In genomic region chr4:49958275-49958674, GRCm38 (mm10) we compare ENCODE assay signal across 11 mouse cellular contexts.
DNase-seq lines count a peak whose midpoint lies in the region; ATAC-seq and TF ChIP-seq lines count a peak whose summit lies in the region.
"Had no signal": no experiment of that assay in that cellular context is flagged by ENCODE, and none has a peak within 500 bp of the region (broad histone marks: within the 10 kb centered on the region; RNA-seq: fewer than 3 reads in every experiment).

No protein-coding gene starts in this region.

- no peak for ATAC-seq in heart, postnatal 0 days (ENCODE audit: insufficient read depth, low read depth)

- no peak overlapping the region for H3K4me2 ChIP-seq in heart, postnatal 0 days (ENCODE audit: low read depth, low read length)
- H3K4me2 ChIP-seq: embryonic facial prominence, embryonic 13.5 days; liver, embryonic 13.5 days had no signal

- no peak overlapping the region for H3K4me3 ChIP-seq in heart, postnatal 0 days (ENCODE audit: low read depth, low read length)
- H3K4me3 ChIP-seq: embryonic facial prominence, embryonic 13.5 days; liver, embryonic 13.5 days had no signal

- intact Hi-C loops in heart, postnatal 14 days (cut with DNase I): loop anchor here (1.0 to 2.0 kb wide), 2 partner anchors 113 to 270 kb away; partner anchors contain the start of gene Grin3a

- no peaks in the 10 kb centered on the region for H3K9me3 ChIP-seq in heart, postnatal 0 days (replicated peaks; ENCODE audit: control insufficient read depth, low read length)
- H3K9me3 ChIP-seq: embryonic facial prominence, embryonic 13.5 days; liver, embryonic 13.5 days had no signal

- peak; percentile 20 for DNase-seq in heart, postnatal 0 days (ENCODE audit: low spot score)
- no peak for DNase-seq in heart, postnatal 14 days
- peak; percentile 4 for DNase-seq in lung, postnatal 10 days
- no peak for DNase-seq in lung, adult 18-20 months
- peak; percentile 30 for DNase-seq in embryo, embryonic 10 days (ENCODE audit: low spot score)
- peak; percentile 66 for DNase-seq in retina, embryonic 14.5 days (ENCODE audit: low spot score)
- no peak for DNase-seq in thymus, postnatal 4 days
- DNase-seq in c-Kit-positive CD71-positive TER-119-positive erythroid progenitor cells, embryonic 14.5 days (ENCODE audit: low spot score): no peak
- DNase-seq: liver, embryonic 13.5 days; thymus, postnatal 36 days had no signal

- H3K4me1 ChIP-seq in heart, postnatal 0 days (ENCODE audit: control insufficient read depth, insufficient read depth): no peaks in the 10 kb centered on the region
- H3K4me1 ChIP-seq: embryonic facial prominence, embryonic 13.5 days; liver, embryonic 13.5 days had no signal

- H3K27ac ChIP-seq in heart, postnatal 0 days (ENCODE audit: low read depth): no peak overlapping the region
- H3K27ac ChIP-seq: embryonic facial prominence, embryonic 13.5 days; liver, embryonic 13.5 days had no signal

- WGBS in heart, postnatal 0 days: 13% methylated on average over 2 of the region's 2 CpGs

- no peak for TF ChIP-seq EP300 in heart, postnatal 0 days (IDR thresholded peaks at IDR 0.05; ENCODE audit: low read depth)

- peak; percentile 55 for TF ChIP-seq CTCF in heart, postnatal 0 days (IDR thresholded peaks at IDR 0.05; ENCODE audit: low read depth)

- no peaks in the 10 kb centered on the region for H3K36me3 ChIP-seq in heart, postnatal 0 days (replicated peaks; ENCODE audit: control insufficient read depth, insufficient read depth, low read length)
- H3K36me3 ChIP-seq: embryonic facial prominence, embryonic 13.5 days; liver, embryonic 13.5 days had no signal

- no peak overlapping the region for H3K9ac ChIP-seq in heart, postnatal 0 days (replicated peaks; ENCODE audit: low read depth, low read length)
- H3K9ac ChIP-seq: embryonic facial prominence, embryonic 13.5 days; liver, embryonic 13.5 days had no signal

- H3K27me3 ChIP-seq in heart, postnatal 0 days (ENCODE audit: control insufficient read depth, insufficient read depth, low read length): no peaks in the 10 kb centered on the region
- H3K27me3 ChIP-seq: embryonic facial prominence, embryonic 13.5 days; liver, embryonic 13.5 days had no signal

Comparison
In these comparisons a context has a peak if more than half of its experiments do, and no peak if none do; other contexts are left out.
1. DNase-seq: peak in heart, postnatal 0 days (single experiment), lung, postnatal 10 days (single experiment), embryo, embryonic 10 days (single experiment) and retina, embryonic 14.5 days (single experiment); none in heart, postnatal 14 days (0 of 2), lung, adult 18-20 months (0 of 2), thymus, postnatal 4 days (single experiment) and c-Kit-positive CD71-positive TER-119-positive erythroid progenitor cells, embryonic 14.5 days (single experiment).